Mouse (Mus musculus): ENCODE measurements around the gene Dnajb14. TPM values are rescaled to one million over a fixed set of nuclear protein-coding genes. Genes with fewer than 3 reads are reported as not detected.
A peak's percentile ranks its signal among the peaks of the same experiment; 100 is the strongest.
"Not testable (repeated sequence)": the region's sequence is repeated elsewhere in the genome, so short reads cannot be mapped to it uniquely, and the experiment has no call there.

Gene Dnajb14
- polyA plus RNA-seq, 1 experiment from 2014 or later = 4.8 TPM

DNA sequence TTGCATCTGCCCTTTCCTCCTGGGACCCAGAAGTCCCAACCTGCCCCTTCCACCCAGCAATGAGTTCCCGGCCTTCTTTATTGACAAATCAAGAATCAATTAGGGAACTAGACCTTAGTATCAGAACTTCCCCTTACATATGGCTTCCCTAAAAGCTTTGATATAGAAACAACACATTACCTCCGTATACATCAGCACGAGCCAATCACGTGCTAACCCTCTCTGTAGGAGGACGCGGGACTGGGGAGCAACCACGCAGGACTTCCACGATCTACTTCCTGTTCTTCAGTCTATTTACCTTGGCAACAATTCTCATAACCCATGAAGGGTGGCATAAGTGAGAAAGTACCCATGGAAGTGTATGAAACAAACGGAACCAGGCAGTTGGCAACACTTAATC lies 19.1 kb upstream of the Dnajb14 start:
- no peak overlapping the region for H3K27ac ChIP-seq (replicated peaks)

DNA sequence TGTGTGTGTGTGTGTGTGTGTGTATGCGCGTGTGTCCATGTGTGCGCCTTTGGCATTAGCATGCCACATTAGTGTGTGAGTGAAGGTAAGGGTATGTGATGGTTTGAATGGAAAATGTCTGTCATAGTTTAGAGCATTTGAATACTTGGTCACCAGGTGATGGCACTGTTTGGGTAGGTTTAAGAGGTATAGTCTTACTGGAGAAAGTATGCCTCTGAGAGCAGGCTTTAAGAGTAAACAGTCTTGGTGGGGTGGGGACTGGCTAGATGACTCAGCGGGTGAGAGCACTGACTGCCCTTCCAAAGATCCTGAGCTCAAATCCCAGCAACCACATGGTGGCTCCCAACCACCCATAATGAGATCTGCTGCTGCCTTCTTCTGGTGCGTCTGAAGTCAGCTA lies 17.8 kb upstream of the Dnajb14 start:
- DNase-seq (ENCODE audit: low spot score) = no peak
- no peaks in the 10 kb centered on the region for H3K27me3 ChIP-seq (ENCODE audit: low read depth, poor library complexity, severe bottlenecking)
- no peaks in the 10 kb centered on the region for H3K9me3 ChIP-seq (replicated peaks)
- H3K36me3 ChIP-seq = no peaks in the 10 kb centered on the region
- H3K4me3 ChIP-seq = no peak overlapping the region
- WGBS = 91% methylated on average over 5 of the region's 5 CpGs
- H3K27ac ChIP-seq (replicated peaks) = no peak overlapping the region
- H3K4me1 ChIP-seq = peaks cover 8% of the 10 kb centered on the region

More for the DNA sequence above, 19.1 kb upstream of the Dnajb14 start:
- H3K4me3 ChIP-seq = no peak overlapping the region
- DNase-seq (ENCODE audit: low spot score) = no peak
- 90% methylated on average over 9 of the region's 9 CpGs for WGBS
- H3K36me3 ChIP-seq = no peaks in the 10 kb centered on the region
- H3K4me1 ChIP-seq = peaks cover 8% of the 10 kb centered on the region
- no peaks in the 10 kb centered on the region for H3K9me3 ChIP-seq (replicated peaks)
- no peaks in the 10 kb centered on the region for H3K27me3 ChIP-seq (ENCODE audit: low read depth, poor library complexity, severe bottlenecking)

DNA sequence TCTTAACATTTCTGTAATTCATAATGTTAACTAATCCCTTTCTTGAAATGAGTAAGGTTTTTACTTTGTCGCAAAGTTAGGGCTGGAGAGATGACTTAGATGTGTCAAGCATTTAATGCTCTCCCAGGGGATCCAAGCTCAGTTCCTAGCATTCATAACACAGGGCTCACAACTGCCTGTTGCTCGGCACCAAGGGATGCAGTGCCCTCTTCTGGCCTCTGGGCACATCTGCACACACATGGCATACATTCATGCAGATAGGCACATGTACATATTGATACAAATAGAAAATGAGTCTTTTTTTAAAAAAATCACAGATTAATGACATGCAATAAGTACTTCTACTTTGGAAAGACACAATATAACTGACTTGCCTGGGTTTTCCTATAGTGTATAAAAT lies 16.3 kb upstream of the Dnajb14 start:
- no peak overlapping the region for H3K4me3 ChIP-seq
- H3K27ac ChIP-seq (replicated peaks) = no peak overlapping the region
- WGBS = 93% methylated on average over 2 of the region's 2 CpGs
- H3K27me3 ChIP-seq (ENCODE audit: low read depth, poor library complexity, severe bottlenecking) = no peaks in the 10 kb centered on the region
- H3K36me3 ChIP-seq = no peaks in the 10 kb centered on the region
- H3K9me3 ChIP-seq (replicated peaks) = no peaks in the 10 kb centered on the region
- H3K4me1 ChIP-seq = peaks cover 8% of the 10 kb centered on the region
- DNase-seq (ENCODE audit: low spot score) = no peak

DNA sequence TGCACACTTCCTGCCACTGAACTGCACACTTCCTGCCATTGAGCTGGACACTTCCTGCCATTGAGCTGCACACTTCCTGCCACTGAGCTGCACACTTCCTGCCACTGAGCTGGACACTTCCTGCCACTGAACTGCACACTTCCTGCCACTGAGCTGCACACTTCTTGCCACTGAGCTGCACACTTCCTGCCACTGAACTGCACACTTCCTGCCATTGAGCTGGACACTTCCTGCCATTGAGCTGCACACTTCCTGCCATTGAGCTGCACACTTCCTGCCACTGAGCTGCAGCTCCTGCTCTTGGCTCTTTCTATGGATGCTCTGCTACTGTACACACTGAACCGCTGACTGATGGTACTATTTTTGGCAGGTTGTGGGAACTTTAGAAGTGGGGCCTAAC lies 14.5 kb upstream of the Dnajb14 start:
- not testable (repeated sequence) for H3K9me3 ChIP-seq (replicated peaks); H3K36me3 ChIP-seq; H3K27me3 ChIP-seq (ENCODE audit: low read depth, poor library complexity, severe bottlenecking); H3K4me1 ChIP-seq; H3K4me3 ChIP-seq; H3K27ac ChIP-seq (replicated peaks); DNase-seq (ENCODE audit: low spot score)
- 94% methylated on average over 1 of the region's 1 CpGs for WGBS

DNA sequence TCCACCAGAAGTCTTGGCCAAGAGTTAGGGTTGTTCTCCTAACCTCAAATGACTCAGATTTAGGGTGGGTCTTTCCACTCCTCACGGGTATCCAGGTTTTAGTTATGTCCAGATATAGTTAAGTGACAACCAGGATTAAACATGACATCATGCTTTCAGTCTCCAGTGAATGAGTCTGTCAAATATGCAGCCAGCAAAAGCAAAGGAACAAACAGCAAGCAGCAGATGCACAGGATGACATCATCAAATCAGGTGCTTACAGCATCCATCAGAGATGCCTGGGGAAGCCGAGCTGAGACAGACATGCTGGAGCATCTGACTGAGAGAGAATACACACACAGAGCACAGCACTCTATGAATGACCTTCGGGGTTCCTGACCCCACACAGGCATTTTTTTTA lies 12.1 kb upstream of the Dnajb14 start:
- no peak overlapping the region for H3K4me3 ChIP-seq
- H3K9me3 ChIP-seq (replicated peaks) = no peaks in the 10 kb centered on the region

DNA sequence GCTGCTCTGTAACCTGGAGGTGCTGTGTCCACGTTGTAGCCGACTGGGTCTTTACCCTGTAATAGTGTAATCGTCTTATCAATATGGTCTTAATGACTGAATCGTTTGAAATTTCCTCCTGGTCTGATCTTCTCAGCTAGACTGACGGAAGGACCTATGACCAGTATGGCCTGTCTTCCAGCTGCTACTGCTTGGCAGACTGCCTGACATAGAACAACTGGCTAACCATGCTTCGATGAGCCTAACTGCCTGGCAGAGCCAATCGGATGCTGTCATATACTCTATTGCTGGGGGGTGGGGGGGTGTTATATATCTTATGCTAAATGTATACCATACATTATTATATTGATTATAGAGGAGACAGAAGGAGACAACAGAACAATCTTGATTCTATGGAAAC lies 11.4 kb upstream of the Dnajb14 start:
- no peak overlapping the region for H3K27ac ChIP-seq (replicated peaks)
- 85% methylated on average over 7 of the region's 7 CpGs for WGBS
- no peak for DNase-seq (ENCODE audit: low spot score)
- no peaks in the 10 kb centered on the region for H3K27me3 ChIP-seq (ENCODE audit: low read depth, poor library complexity, severe bottlenecking)
- no peaks in the 10 kb centered on the region for H3K36me3 ChIP-seq
- H3K4me1 ChIP-seq = no peaks in the 10 kb centered on the region
- no peaks in the 10 kb centered on the region for H3K9me3 ChIP-seq (replicated peaks)
- no peak overlapping the region for H3K4me3 ChIP-seq

More for the DNA sequence above, 12.1 kb upstream of the Dnajb14 start:
- Histone ChIP-seq H3K27ac (replicated peaks) (no peak overlapping the region), H3K36me3 (no peaks in the 10 kb centered on the region), H3K27me3 (ENCODE audit: low read depth, poor library complexity, severe bottlenecking) (no peaks in the 10 kb centered on the region), H3K4me1 (no peaks in the 10 kb centered on the region)
- WGBS = 83% methylated on average over 3 of the region's 3 CpGs
- no peak for DNase-seq (ENCODE audit: low spot score)

DNA sequence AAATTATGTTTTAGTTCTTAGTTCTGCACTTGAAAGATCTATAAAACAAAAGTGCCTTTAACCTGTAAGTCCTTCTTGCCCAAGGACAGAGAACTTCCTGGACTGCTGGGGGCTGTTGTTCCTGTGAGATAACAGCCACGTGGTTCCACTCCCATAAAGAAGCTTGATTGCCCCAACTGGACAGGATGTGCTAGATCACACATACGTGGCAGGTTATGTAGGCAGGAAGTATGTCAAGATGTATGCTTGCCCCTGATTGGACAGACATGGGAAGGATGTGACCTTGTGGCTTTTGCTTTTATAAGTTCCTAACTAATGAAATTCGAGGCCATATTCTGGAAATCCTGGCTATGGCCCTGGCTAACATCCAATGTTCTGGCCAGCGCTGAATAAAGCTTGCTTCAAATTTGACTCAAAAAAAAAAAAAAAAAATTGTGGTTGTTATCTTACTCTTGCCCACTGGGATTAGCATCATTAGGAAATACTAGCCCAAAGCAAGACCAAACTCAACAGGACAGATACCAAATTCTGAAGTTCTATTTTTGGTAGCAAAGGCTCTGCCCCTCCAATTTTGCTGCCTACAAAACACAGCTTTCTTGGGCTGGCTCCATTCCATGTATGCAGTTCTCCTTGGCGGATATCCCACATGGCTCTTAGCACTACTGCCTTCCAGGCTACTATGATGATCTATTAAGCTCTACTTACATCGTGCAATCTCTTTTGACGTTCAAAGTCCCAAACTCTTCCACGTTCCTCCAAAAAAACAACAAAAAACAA lies 6.9 kb upstream of the Dnajb14 start:
- no peak for DNase-seq (ENCODE audit: low spot score)
- H3K9me3 ChIP-seq (replicated peaks) = no peaks in the 10 kb centered on the region
- H3K27ac ChIP-seq (replicated peaks) = no peak overlapping the region
- WGBS = 86% methylated on average over 8 of the region's 8 CpGs
- H3K36me3 ChIP-seq = no peaks in the 10 kb centered on the region
- H3K27me3 ChIP-seq (ENCODE audit: low read depth, poor library complexity, severe bottlenecking) = no peaks in the 10 kb centered on the region
- H3K4me3 ChIP-seq = no peak overlapping the region
- H3K4me1 ChIP-seq = peaks cover 9% of the 10 kb centered on the region; the same call in 1 of the 2 replicates

DNA sequence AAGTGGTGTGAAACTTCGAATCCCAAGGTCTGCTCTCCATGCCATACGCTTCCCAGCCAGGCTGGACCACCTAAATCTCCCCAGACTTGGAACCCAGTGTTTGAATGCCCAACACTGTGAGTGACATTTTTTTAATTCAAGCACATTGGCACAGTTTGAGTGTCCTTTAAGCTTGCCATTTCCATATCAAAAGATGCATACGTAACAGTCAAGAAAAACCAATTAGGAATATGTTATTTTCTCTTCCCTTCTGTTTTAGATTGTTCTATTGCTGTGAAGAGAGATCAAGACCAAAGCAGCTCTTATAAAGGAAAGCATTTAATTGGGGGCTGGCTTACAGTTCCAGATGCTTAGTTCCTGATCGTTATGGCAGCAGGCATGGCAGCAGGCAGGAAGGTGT lies 6.0 kb upstream of the Dnajb14 start:
- Histone ChIP-seq H3K27me3 (ENCODE audit: low read depth, poor library complexity, severe bottlenecking) (no peaks in the 10 kb centered on the region), H3K4me1 (peaks cover 14% of the 10 kb centered on the region), H3K36me3 (peaks cover 6% of the 10 kb centered on the region), H3K4me3 (no peak overlapping the region), H3K9me3 (replicated peaks) (no peaks in the 10 kb centered on the region), H3K27ac (replicated peaks) (no peak overlapping the region)
- WGBS = 89% methylated on average over 4 of the region's 4 CpGs
- DNase-seq (ENCODE audit: low spot score) = no peak

DNA sequence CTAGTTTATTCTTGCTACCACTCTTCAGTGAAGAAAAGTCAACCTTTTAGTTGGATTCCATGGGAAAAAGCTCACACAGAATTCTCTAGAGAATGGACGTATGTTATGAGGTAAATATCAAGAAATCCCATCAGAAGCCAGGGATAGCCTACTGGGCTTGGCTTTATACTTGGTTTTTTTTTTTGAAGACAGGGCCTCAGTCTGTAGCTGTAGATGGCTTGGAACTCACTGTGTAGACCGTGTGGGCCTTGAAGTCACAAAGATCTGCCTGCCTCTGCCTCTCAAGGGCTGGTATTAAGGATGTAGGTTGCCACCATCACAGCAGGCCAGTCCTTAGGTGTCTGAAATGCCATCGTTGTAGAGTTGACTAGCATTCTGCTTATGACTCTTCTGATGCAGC lies 4.9 kb upstream of the Dnajb14 start:
- Histone ChIP-seq H3K27ac (replicated peaks) (no peak overlapping the region), H3K36me3 (peaks cover 12% of the 10 kb centered on the region), H3K4me3 (no peak overlapping the region), H3K27me3 (ENCODE audit: low read depth, poor library complexity, severe bottlenecking) (no peaks in the 10 kb centered on the region), H3K4me1 (peaks cover 22% of the 10 kb centered on the region), H3K9me3 (replicated peaks) (no peaks in the 10 kb centered on the region)
- WGBS = 94% methylated on average over 3 of the region's 3 CpGs
- DNase-seq (ENCODE audit: low spot score) = no peak

DNA sequence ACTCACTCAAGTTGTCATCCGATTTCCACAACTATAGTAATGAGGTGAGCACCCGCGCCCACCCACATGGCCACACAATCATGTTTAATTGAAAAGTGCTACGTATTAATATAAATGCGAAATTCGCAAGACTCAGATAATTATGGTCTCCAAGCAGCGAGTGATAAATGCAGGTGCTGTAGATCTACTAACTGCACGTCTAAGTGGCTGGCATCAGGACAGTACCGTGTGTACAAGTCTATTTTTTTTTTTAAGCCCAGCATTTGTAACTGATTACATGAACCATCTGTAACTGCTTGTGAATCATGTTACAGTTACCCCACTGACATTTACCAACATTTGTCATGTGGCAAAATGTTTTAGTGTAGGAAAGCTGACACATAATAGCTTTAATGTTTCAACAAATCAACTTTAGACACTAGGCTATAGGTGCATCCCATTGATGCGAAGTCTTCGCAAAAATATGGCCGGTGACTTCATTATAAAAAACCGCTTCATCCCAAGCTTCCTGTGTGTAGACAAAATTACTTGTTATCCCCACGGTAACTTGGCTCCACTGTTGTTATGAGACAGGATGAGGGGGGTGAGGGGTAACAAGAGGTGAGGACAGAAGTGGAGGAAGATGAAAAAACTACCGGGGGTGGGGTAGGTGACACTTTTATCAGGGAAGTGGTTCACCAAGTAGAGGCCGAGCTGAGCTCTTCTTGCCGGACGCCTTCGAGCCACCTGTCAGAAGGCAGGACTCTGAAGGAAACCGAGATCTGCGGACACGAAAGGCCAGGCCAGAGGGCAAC lies 3.9 kb upstream of the Dnajb14 start:
- Histone ChIP-seq H3K27ac (replicated peaks) (peak overlapping the region; percentile 99), H3K27me3 (ENCODE audit: low read depth, poor library complexity, severe bottlenecking) (no peaks in the 10 kb centered on the region), H3K9me3 (replicated peaks) (no peaks in the 10 kb centered on the region), H3K4me1 (peaks cover 29% of the 10 kb centered on the region), H3K36me3 (peaks cover 12% of the 10 kb centered on the region), H3K4me3 (peak overlapping the region; percentile 89)
- 44% methylated on average over 22 of the region's 22 CpGs for WGBS
- DNase-seq (ENCODE audit: low spot score) = no peak

DNA sequence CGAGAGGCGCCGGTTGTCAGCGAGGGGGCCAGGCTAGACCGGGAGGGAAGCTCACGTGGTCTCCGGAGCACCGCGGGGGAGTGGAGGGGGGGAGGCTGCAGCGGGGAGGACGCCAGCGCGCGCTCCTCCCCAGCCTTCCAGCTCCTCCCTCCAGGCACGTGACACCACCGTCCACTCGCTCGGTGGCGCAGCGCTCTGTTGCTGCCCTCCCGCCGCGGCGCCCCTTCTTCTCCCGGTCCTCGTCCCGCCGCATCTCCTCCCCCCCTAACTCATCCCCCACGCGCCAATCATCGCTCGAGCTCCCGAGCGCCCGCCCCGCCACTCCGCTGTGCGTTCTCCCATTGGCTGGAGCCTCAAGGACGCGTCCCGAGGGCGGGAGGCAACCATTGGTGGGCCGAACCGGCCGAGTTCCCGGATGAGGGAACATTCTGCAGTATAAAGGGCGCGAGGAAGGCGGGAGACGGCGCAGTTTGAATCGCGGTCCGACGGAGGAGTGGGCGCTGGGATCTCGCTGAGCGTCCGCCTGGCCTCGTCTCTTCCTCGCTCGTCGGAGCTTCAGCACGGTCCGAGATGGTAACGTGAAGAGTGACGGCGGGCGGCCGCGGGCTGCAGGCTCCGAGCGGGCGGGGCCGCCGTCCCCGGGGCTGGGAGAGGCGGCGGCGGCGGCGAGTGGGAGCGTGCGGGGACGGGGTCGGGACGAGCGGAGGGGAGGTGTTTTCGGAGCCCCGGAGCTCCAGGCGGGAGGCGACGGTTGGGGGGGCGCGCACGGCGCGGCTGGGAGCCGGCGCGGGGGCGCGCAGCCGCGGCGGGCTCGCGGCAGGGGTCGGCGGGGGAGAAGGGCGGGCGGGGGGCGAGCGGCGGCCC lies 3.1 kb upstream of the Dnajb14 start, which contains the start of gene H2afz:
Gene H2afz (plus strand): TSS at position 364 of the 864 bp plus-strand sequence.
- Histone ChIP-seq H3K4me1 (peaks cover 35% of the 10 kb centered on the region), H3K36me3 (peaks cover 12% of the 10 kb centered on the region), H3K9me3 (replicated peaks) (no peaks in the 10 kb centered on the region), H3K27ac (replicated peaks) (peak within 1 kb of the TSS; percentile 99), H3K4me3 (peak within 1 kb of the TSS; percentile 89), H3K27me3 (ENCODE audit: low read depth, poor library complexity, severe bottlenecking) (no peaks in the 10 kb centered on the region)
- peak; percentile 99 for DNase-seq (ENCODE audit: low spot score)
- WGBS = 2% methylated on average over 102 of the region's 115 CpGs

Measured in midbrain, embryonic 10.5 days (tissue).